Mouse (Mus musculus) thymus, adult 18-20 months (tissue): ENCODE data around the gene Flnb.
A peak's percentile ranks its signal among the peaks of the same experiment; 100 is the strongest.

ENCODE experiments used
- DNase-seq, 2 experiments: peaks; one replicate each; pipeline ENCODE4 v3.0.0; 2022; ENCODE audit warnings: mixed read lengths in 2 of 2

Gene Flnb

GRCm38 (mm10) chr14:7863871-7864505 is 46.2 kb downstream of the Flnb start:
- no peak for DNase-seq

GRCm38 (mm10) chr14:7864506-7864899 is 46.7 kb downstream of the Flnb start:
- no peak for DNase-seq

GRCm38 (mm10) chr14:7867224-7867623 is 49.5 kb downstream of the Flnb start:
- no peak for DNase-seq

- DNase-seq = no peak
Measured at GRCm38 (mm10) chr14:7867841-7868240, 50.1 kb downstream of the Flnb start.

GRCm38 (mm10) chr14:7869796-7870195 is 52.0 kb downstream of the Flnb start:
- no peak for DNase-seq

- no peak for DNase-seq
Measured at GRCm38 (mm10) chr14:7873552-7873951, 55.8 kb downstream of the Flnb start.

- DNase-seq = no peak
Measured at GRCm38 (mm10) chr14:7874495-7874894, 56.7 kb downstream of the Flnb start.

GRCm38 (mm10) chr14:7877957-7878356 is 60.2 kb downstream of the Flnb start:
- DNase-seq = no peak

GRCm38 (mm10) chr14:7880389-7880788 is 62.6 kb downstream of the Flnb start:
- no peak for DNase-seq

GRCm38 (mm10) chr14:7881533-7881932 is 63.8 kb downstream of the Flnb start:
- no peak for DNase-seq

- no peak for DNase-seq
Measured at GRCm38 (mm10) chr14:7882050-7882449, 64.3 kb downstream of the Flnb start.

- no peak for DNase-seq
Measured at GRCm38 (mm10) chr14:7884158-7884557, 66.4 kb downstream of the Flnb start.

- no peak for DNase-seq
Measured at GRCm38 (mm10) chr14:7884841-7885240, 67.1 kb downstream of the Flnb start.

GRCm38 (mm10) chr14:7885540-7885939 is 67.8 kb downstream of the Flnb start:
- DNase-seq = no peak

GRCm38 (mm10) chr14:7886008-7886407 is 68.3 kb downstream of the Flnb start:
- no peak for DNase-seq

- DNase-seq = no peak
Measured at GRCm38 (mm10) chr14:7887171-7887570, 69.4 kb downstream of the Flnb start.

- no peak for DNase-seq
Measured at GRCm38 (mm10) chr14:7888294-7888693, 70.5 kb downstream of the Flnb start.

- DNase-seq = peak; percentile 15 to 34
Measured at GRCm38 (mm10) chr14:7888811-7889651, 71.3 kb downstream of the Flnb start.

- DNase-seq = no peak
Measured at GRCm38 (mm10) chr14:7889834-7890233, 72.1 kb downstream of the Flnb start.

GRCm38 (mm10) chr14:7891401-7891800 is 73.6 kb downstream of the Flnb start:
- DNase-seq = no peak

GRCm38 (mm10) chr14:7896126-7896525 is 78.4 kb downstream of the Flnb start:
- DNase-seq = no peak

- DNase-seq = no peak
Measured at GRCm38 (mm10) chr14:7896699-7897098, 78.9 kb downstream of the Flnb start.

GRCm38 (mm10) chr14:7899986-7900385 is 82.2 kb downstream of the Flnb start:
- DNase-seq = no peak

- no peak for DNase-seq
Measured at GRCm38 (mm10) chr14:7900481-7901049, 82.8 kb downstream of the Flnb start.
